Mouse (Mus musculus) adrenal gland (tissue): ENCODE results near the gene Drd1.

ENCODE experiments used
- intact Hi-C: fragments of 180-260 bp; cut with DNase I; formaldehyde crosslinking; loops from one replicate; pipeline ENCODE4 v1.15.1; 2025

Drd1 gene

GRCm38 (mm10) chr13:54073491-54073890, 18.0 kb upstream of the Drd1 start:
- intact Hi-C loops: no loop called here

GRCm38 (mm10) chr13:54073066-54073465, 17.6 kb upstream of the Drd1 start:
- intact Hi-C loops: no loop called here

GRCm38 (mm10) chr13:54072526-54073057, 17.1 kb upstream of the Drd1 start:
- intact Hi-C loops: no loop called here

- intact Hi-C loops: no loop called here
Measured at GRCm38 (mm10) chr13:54071606-54072331, 16.3 kb upstream of the Drd1 start, which contains the start of gene Sfxn1. Gene Sfxn1, plus strand, starts transcription at chr13:54071869.

GRCm38 (mm10) chr13:54071011-54071410, 15.5 kb upstream of the Drd1 start:
- intact Hi-C loops: no loop called here

GRCm38 (mm10) chr13:54067617-54068166, 12.2 kb upstream of the Drd1 start:
- intact Hi-C loops: no loop called here

- intact Hi-C loops: no loop called here
Measured at GRCm38 (mm10) chr13:54066081-54066746, 10.7 kb upstream of the Drd1 start.

- intact Hi-C loops: loop anchor here (2.0 kb wide), 1 partner anchor 280 kb away; no protein-coding TSS in a partner anchor
Measured at GRCm38 (mm10) chr13:54063292-54063691, 7.8 kb upstream of the Drd1 start.

- intact Hi-C loops: loop anchor here (2.0 kb wide), 1 partner anchor 279 kb away; no protein-coding TSS in a partner anchor
Measured at GRCm38 (mm10) chr13:54062068-54062467, 6.6 kb upstream of the Drd1 start.

- intact Hi-C loops: loop anchor here (1.0 kb wide), 1 partner anchor 243 kb away; no protein-coding TSS in a partner anchor
Measured at GRCm38 (mm10) chr13:54054962-54055361, 543 bp downstream of the Drd1 start.

GRCm38 (mm10) chr13:54051641-54052040, 3.9 kb downstream of the Drd1 start:
- intact Hi-C loops: no loop called here

GRCm38 (mm10) chr13:54048679-54049352, 6.7 kb downstream of the Drd1 start:
- intact Hi-C loops: no loop called here

GRCm38 (mm10) chr13:54040256-54040655, 15.2 kb downstream of the Drd1 start:
- intact Hi-C loops: no loop called here

GRCm38 (mm10) chr13:54037936-54038335, 17.6 kb downstream of the Drd1 start:
- intact Hi-C loops: no loop called here

GRCm38 (mm10) chr13:54035541-54035940, 20.0 kb downstream of the Drd1 start:
- intact Hi-C loops: no loop called here

GRCm38 (mm10) chr13:54033653-54034052, 21.9 kb downstream of the Drd1 start:
- intact Hi-C loops: no loop called here

GRCm38 (mm10) chr13:54027079-54027478, 28.4 kb downstream of the Drd1 start:
- intact Hi-C loops: no loop called here

GRCm38 (mm10) chr13:54023311-54023710, 32.2 kb downstream of the Drd1 start:
- intact Hi-C loops: no loop called here

GRCm38 (mm10) chr13:54008716-54009115, 46.8 kb downstream of the Drd1 start:
- intact Hi-C loops: no loop called here
